Mouse (Mus musculus) splenic B cell, adult 2 months (primary cell): ENCODE data around the gene Slc2a12.

ENCODE experiments used
- DNase-seq: peaks from one replicate; pipeline ENCODE4 v3.0.0-alpha.2; 2011; ENCODE audit warnings: low read depth, low spot score
- H3K27me3 ChIP-seq: 2 replicates; pipeline ENCODE4 v1.6.1; 2012; ENCODE audit warnings: mild to moderate bottlenecking, low read length, moderate library complexity, mixed read lengths; ENCODE audit not compliant: control insufficient read depth, poor library complexity, insufficient read depth, severe bottlenecking
- H3K36me3 ChIP-seq: 2 replicates; pipeline ENCODE4 v1.6.1; 2012; ENCODE audit warnings: mild to moderate bottlenecking, low read length, moderate library complexity, mixed read lengths; ENCODE audit not compliant: control insufficient read depth, poor library complexity, insufficient read depth, severe bottlenecking

The Slc2a12 gene

GRCm38 (mm10) chr10:22730266-22730991, 85.6 kb downstream of the Slc2a12 start:
- H3K36me3 ChIP-seq, result no peaks in the 10 kb centered on the region
- H3K27me3 ChIP-seq, result no peaks in the 10 kb centered on the region
- peak; percentile 15 for DNase-seq

- no peaks in the 10 kb centered on the region for H3K27me3 ChIP-seq
- DNase-seq, result no peak
- no peaks in the 10 kb centered on the region for H3K36me3 ChIP-seq
Measured at GRCm38 (mm10) chr10:22730992-22731271, 86.1 kb downstream of the Slc2a12 start.

- Histone ChIP-seq H3K27me3 (no peaks in the 10 kb centered on the region), H3K36me3 (no peaks in the 10 kb centered on the region)
- DNase-seq, result peak; percentile 96
Measured at GRCm38 (mm10) chr10:22731272-22732093, 86.7 kb downstream of the Slc2a12 start, which contains the start of gene Tbpl1. TSS of gene Tbpl1 (minus strand) at chr10:22731938.

- H3K27me3 ChIP-seq, result no peaks in the 10 kb centered on the region
- DNase-seq, result peak; percentile 40
- H3K36me3 ChIP-seq, result no peaks in the 10 kb centered on the region
Measured at GRCm38 (mm10) chr10:22732181-22732580, 87.4 kb downstream of the Slc2a12 start.

GRCm38 (mm10) chr10:22745922-22746321, 101.1 kb downstream of the Slc2a12 start:
- Histone ChIP-seq H3K27me3 (no peaks in the 10 kb centered on the region), H3K36me3 (no peaks in the 10 kb centered on the region)
- no peak for DNase-seq

- no peak for DNase-seq
- Histone ChIP-seq H3K36me3 (no peaks in the 10 kb centered on the region), H3K27me3 (no peaks in the 10 kb centered on the region)
Measured at GRCm38 (mm10) chr10:22746334-22747322, 101.8 kb downstream of the Slc2a12 start.

- Histone ChIP-seq H3K36me3 (no peaks in the 10 kb centered on the region), H3K27me3 (no peaks in the 10 kb centered on the region)
- no peak for DNase-seq
Measured at GRCm38 (mm10) chr10:22751175-22751682, 106.4 kb downstream of the Slc2a12 start.
